Mouse (Mus musculus) kidney, embryonic 14.5 days (tissue): ENCODE data around the gene Smim26. TPM values are rescaled to one million over a fixed set of nuclear protein-coding genes. Genes with fewer than 3 reads are reported as not detected.
A peak's percentile ranks its signal among the peaks of the same experiment; 100 is the strongest.
"Not testable (repeated sequence)": the region's sequence is repeated elsewhere in the genome, so short reads cannot be mapped to it uniquely, and the experiment has no call there.

ENCODE experiments used
- ATAC-seq: fragments of 200-750 bp; cut with Nextera tagmentation; 2 replicates; pipeline ENCODE4 v1.8.0; 2017; ENCODE audit warnings: moderate number of reproducible peaks, mild to moderate bottlenecking, moderate TSS enrichment, moderate library complexity; ENCODE audit not compliant: low FRiP score, low TSS enrichment
- H3K27ac ChIP-seq: fragments of 300-500 bp; sonication (generic); 2 replicates; pipeline ENCODE4 v1.5.1; 2014; ENCODE audit warnings: low read depth, mild to moderate bottlenecking, low read length, moderate library complexity, mixed read lengths
- H3K27me3 ChIP-seq: fragments of 300-500 bp; sonication (generic); 2 replicates; pipeline ENCODE4 v1.6.1; 2014; ENCODE audit warnings: mild to moderate bottlenecking, low read length; ENCODE audit not compliant: control insufficient read depth, insufficient read depth
- H3K36me3 ChIP-seq: fragments of 300-500 bp; sonication (generic); 2 replicates; pipeline ENCODE4 v1.6.1; 2014; ENCODE audit warnings: low read length, mixed read lengths; ENCODE audit not compliant: control insufficient read depth, insufficient read depth
- H3K4me1 ChIP-seq: fragments of 300-500 bp; sonication (generic); 2 replicates; pipeline ENCODE4 v1.6.1; 2014; ENCODE audit warnings: low read length, mixed read lengths; ENCODE audit not compliant: control insufficient read depth, insufficient read depth
- H3K4me2 ChIP-seq: fragments of 300-500 bp; sonication (generic); replicated peaks from 2 replicates; pipeline ENCODE4 v1.6.1; 2014; ENCODE audit warnings: low read depth, mild to moderate bottlenecking, low read length
- H3K4me3 ChIP-seq: fragments of 300-500 bp; sonication (generic); 2 replicates; pipeline ENCODE4 v1.5.1; 2014; ENCODE audit warnings: mild to moderate bottlenecking, low read length
- H3K9ac ChIP-seq: fragments of 300-500 bp; sonication (generic); 2 replicates; pipeline ENCODE4 v1.6.1; 2014; ENCODE audit warnings: low read depth, mild to moderate bottlenecking, low read length, moderate library complexity
- H3K9me3 ChIP-seq: fragments of 300-500 bp; sonication (generic); 2 replicates; pipeline ENCODE4 v1.6.1; 2016; ENCODE audit warnings: low read length; ENCODE audit not compliant: control insufficient read depth
- WGBS: fragments of 180-500 bp; shearing (Covaris S2); extraction: QIAGEN DNeasy Blood & Tissue Kit; methylation state at CpG from one replicate; pipeline ENCODE4 v1.1.7; 2014; 5-methylcytosine and 5-hydroxymethylcytosine counted together
- polyA plus RNA-seq: library from polyadenylated mRNA; unstranded; fragments of >200 nt; fragmentation: Nextera tagmentation; extraction: Ambion mirVana; gene quantifications from 2 replicates; pipeline ENCODE4 v1.2.1, GENCODE M21; 2014

The Smim26 gene
- polyA plus RNA-seq, 1 experiment from 2014 or later: 41.8 TPM

DNA sequence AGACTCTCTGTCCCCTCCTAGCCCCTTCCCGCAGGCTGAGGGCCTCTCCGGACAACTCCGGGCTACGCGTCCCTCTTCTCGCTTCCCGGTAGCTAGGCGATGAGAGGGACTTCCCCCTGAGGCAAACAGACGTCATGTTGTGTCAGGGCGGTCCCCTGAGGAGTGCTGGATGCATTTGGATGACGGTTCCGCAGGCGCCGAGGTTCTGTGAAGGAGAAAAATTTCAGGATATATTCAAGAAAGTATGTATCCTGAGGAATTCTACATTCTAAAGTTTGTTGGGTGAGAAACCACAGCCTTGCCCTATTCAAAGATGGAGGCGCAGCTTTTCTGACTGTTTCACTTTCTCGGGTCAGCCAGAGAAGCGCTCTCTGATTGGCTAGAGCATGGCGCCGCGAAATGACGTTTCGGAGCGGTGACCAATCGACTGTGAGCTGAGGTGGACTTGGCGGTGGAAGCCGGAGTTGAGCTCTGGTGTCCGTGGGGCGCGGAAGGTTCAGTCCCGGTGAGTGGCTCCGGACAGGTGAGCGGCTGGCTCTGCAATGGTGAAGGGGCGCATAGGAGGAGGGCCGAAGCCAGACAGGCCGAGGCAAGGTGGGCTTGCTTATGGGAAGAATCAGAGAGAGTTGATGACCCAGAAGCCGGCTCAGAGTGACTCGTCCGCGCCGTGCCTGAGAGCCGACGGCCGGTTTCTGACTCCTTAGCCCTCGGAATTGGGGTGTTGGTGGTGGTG, 37.9 kb upstream of the Smim26 start, which contains the start of gene Sec23b:
Gene Sec23b (plus strand): TSS at position 410 of the 733 bp plus-strand sequence.
- no peaks in the 10 kb centered on the region for H3K9me3 ChIP-seq
- under 1% methylated on average over 44 of the region's 44 CpGs for WGBS
- peak within 1 kb of the TSS; percentile 71 for H3K4me2 ChIP-seq
- peaks cover 10% of the 10 kb centered on the region for H3K4me1 ChIP-seq
- peaks cover 6% of the 10 kb centered on the region; the same call in 1 of the 2 replicates for H3K36me3 ChIP-seq
- peak within 1 kb of the TSS; percentile 78 for H3K9ac ChIP-seq
- no peaks in the 10 kb centered on the region for H3K27me3 ChIP-seq
- peak within 1 kb of the TSS; percentile 85 for H3K4me3 ChIP-seq
- ATAC-seq: peak; percentile 98
- H3K27ac ChIP-seq: peak within 1 kb of the TSS; percentile 93

DNA sequence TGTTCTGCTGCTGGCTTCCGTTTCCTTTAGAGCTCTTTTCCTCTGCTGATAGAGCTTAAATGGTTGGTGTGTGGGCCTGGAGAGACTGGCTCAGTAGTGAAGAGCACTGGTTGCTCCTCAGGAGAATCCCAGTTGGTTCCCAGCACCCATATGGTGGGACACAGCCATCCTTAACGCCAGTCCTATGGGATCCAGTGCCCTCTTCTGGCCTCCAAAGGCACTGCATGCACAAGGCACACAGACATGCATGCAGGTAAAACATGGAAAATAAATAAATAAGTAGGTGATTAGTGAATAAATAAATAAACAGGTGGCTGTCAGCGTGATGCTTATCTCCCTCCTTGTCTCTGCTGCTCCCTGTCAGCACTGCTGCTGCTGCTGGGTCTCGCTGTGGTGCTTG, 5.1 kb upstream of the Smim26 start:
- no peaks in the 10 kb centered on the region for H3K27me3 ChIP-seq
- H3K9me3 ChIP-seq: no peaks in the 10 kb centered on the region
- H3K36me3 ChIP-seq: peaks cover 52% of the 10 kb centered on the region
- 74% methylated on average over 4 of the region's 4 CpGs for WGBS
- no peak overlapping the region for H3K9ac ChIP-seq
- no peak overlapping the region for H3K4me3 ChIP-seq
- no peak overlapping the region for H3K4me2 ChIP-seq
- no peak for ATAC-seq
- H3K27ac ChIP-seq: no peak overlapping the region
- no peaks in the 10 kb centered on the region for H3K4me1 ChIP-seq

DNA sequence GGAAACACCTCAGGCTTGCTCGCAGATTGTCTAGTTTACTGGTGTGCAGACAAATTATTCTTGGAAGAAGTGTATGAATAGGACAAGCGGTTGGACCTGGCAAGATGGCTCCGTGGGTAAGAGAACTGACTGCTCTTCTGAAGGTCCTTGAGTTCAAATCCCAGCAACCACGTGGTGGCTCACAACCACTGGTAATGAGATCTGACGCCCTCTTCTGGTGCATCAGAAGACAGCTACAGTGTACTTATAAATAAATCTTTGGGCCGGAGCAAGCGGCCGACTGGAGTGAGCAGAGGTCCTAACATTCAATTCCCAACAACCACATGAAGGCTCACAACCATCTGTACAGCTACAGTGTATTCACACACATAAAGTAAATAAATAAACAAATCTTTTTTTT, 818 bp upstream of the Smim26 start:
- H3K4me1 ChIP-seq, H3K27ac ChIP-seq, H3K9me3 ChIP-seq, ATAC-seq, H3K4me3 ChIP-seq, H3K4me2 ChIP-seq, H3K27me3 ChIP-seq, H3K9ac ChIP-seq: not testable (repeated sequence)
- peaks cover 16% of the 10 kb centered on the region for H3K36me3 ChIP-seq
- WGBS: 69% methylated on average over 8 of the region's 8 CpGs

DNA sequence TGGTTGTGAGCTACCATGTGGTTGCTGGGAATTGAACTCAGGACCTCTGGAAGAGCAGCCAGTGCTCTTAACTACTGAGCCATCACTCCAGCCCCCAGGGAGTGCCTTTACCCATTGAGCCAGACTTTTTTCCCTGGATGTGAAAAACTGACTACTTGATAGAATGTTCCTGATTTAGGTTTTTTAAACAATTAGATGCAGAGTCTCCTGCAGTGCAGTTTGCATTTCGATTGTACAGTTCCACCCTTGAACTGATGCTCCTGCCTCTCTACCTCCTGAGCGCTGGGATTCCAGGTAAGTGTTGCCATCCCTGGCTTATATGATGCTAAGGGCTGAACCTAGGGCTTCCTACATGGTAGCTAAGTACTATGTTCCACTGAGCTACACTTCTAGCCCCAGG, 4.2 kb downstream of the Smim26 start:
- Histone ChIP-seq H3K4me2 (no peak overlapping the region), H3K9ac (no peak overlapping the region), H3K36me3 (peaks cover 4% of the 10 kb centered on the region), H3K4me3 (no peak overlapping the region), H3K27me3 (no peaks in the 10 kb centered on the region), H3K9me3 (no peaks in the 10 kb centered on the region), H3K27ac (no peak overlapping the region), H3K4me1 (no peaks in the 10 kb centered on the region)
- 78% methylated on average over 2 of the region's 2 CpGs for WGBS
- ATAC-seq: no peak

DNA sequence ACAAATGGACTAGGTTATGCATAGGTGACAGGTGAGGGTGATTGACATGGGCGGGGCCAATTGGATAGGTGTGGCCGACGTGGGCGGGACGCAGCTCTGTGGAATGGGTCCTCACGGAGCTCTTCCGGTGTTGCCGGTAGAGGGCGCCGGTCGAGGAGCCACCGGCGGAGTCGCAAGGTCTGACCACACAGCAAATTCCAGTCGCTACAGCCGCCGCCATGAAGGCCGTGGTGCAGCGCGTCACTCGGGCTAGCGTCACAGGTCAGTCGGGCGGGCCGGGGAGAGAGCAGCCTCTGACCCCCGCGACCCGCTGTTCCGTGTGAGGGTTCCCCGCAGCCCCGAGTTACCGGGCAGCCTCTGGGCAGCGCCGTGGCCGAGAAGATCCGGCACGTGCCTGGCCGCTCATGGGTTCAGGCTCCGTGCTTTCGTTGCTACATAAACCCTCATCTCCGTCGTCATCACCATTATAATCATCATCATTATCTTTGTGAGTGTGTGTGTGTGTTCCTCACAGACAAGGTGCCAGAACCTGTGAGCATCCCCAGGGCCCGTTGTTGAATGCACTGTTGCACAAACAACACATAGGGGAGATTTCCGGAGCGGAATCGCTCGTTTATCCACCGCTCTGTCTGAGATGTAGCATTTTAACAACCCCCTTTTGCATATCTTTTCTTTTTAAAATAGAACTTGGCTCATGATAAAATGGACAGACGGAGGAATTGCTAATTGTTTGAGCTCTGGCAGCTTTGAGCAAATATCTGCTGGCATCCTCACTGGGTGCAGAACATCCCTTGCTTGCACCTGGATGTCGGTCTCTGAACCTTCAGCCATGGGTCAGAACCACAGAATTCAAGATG, 6.2 kb downstream of the Smim26 start, which contains the start of gene Dtd1:
Gene Dtd1 (plus strand): TSS at position 67 of the 857 bp plus-strand sequence.
- Histone ChIP-seq H3K36me3 (peaks cover 4% of the 10 kb centered on the region), H3K27ac (peak within 1 kb of the TSS; percentile 38; the same call in 1 of the 2 replicates), H3K4me1 (no peaks in the 10 kb centered on the region), H3K9me3 (no peaks in the 10 kb centered on the region), H3K4me3 (peak within 1 kb of the TSS; percentile 67), H3K9ac (peak within 1 kb of the TSS; percentile 82), H3K4me2 (peak within 1 kb of the TSS; percentile 67), H3K27me3 (no peaks in the 10 kb centered on the region)
- 3% methylated on average over 50 of the region's 50 CpGs for WGBS
- peak; percentile 98 for ATAC-seq

DNA sequence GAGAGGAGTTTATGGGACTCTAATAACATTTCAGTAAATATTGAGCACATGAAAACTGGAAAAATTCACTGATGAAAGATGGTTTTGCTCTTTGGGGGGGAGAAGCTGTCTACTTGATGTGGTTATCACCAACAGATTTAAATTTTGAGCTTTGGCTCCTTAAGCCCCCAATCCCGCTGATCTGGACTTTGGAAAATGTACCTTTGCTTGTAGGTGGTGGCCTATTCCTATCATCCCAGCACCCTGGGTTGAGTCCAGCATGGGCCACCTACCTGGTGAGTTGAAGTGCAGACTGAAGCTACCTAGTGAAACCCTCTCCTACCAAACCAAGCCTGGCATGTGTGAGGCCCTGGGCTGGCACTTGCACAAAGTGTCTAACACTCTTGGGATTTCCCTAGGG, 7.7 kb downstream of the Smim26 start:
- Histone ChIP-seq H3K4me1 (no peaks in the 10 kb centered on the region), H3K27ac (no peak overlapping the region), H3K4me3 (no peak overlapping the region), H3K4me2 (no peak overlapping the region), H3K9ac (no peak overlapping the region), H3K36me3 (no peaks in the 10 kb centered on the region), H3K27me3 (no peaks in the 10 kb centered on the region), H3K9me3 (no peaks in the 10 kb centered on the region)
- 96% methylated on average over 1 of the region's 1 CpGs for WGBS
- no peak for ATAC-seq

DNA sequence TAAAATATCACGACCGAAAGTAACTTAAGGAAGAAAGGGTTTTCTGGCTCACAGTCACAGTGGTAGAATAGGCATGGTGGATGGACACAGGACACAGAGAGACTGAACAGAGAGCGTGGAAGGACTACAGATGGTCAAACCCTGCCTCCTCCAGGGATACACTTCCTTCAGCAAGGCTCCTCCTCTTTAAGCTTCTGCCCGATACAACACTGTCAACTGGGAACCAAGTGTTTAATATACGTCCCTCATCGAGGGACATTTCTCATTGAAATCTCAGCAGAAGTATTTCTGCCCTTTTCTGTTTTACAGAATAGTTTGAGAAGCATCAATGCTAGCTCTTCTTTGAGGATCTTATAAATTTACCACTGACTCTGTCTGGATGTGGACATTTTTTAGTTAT, 20.1 kb downstream of the Smim26 start:
- Histone ChIP-seq H3K27me3 (no peaks in the 10 kb centered on the region), H3K9ac (no peak overlapping the region), H3K4me1 (no peaks in the 10 kb centered on the region), H3K4me2 (no peak overlapping the region), H3K27ac (no peak overlapping the region), H3K4me3 (no peak overlapping the region), H3K36me3 (no peaks in the 10 kb centered on the region), H3K9me3 (no peaks in the 10 kb centered on the region)
- 89% methylated on average over 6 of the region's 6 CpGs for WGBS
- ATAC-seq: no peak

DNA sequence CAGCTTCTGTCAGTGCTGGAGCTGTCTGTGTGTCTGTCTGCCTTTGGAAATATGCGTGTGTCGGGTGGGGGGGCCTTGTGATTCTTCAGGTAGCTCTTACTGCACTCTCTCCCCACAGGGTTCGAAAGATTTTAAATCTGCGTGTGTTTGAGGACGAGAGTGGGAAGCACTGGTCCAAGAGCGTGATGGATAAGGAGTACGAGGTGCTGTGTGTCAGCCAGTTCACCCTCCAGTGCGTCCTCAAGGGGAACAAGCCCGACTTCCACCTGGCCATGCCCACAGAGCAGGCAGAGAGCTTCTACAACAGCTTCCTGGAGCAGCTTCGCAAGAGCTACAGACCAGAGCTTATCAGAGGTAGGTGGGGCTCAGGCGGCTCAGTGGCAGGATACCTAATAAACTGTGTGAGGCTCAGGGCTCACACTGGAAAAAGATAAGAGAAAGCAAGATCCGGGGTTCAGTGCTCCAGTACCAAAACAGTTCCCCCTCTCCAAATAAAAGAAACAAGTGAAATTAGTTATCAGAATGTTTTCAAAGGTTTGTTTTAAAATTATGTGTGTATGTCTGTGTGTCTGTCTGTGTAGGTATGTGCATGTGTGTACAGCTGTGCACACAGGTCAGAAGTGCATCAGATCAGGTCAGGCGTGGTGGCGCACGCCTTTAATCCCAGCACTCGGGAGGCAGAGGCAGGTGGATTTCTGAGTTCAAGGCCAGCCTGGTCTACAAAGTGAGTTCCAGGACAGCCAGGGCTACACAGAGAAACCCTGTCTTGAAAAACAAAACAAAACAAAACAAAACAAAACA, 23.4 kb downstream of the Smim26 start:
- Histone ChIP-seq H3K4me1 (no peaks in the 10 kb centered on the region), H3K4me3 (no peak overlapping the region), H3K27me3 (no peaks in the 10 kb centered on the region), H3K27ac (no peak overlapping the region), H3K9me3 (no peaks in the 10 kb centered on the region), H3K4me2 (no peak overlapping the region), H3K9ac (no peak overlapping the region), H3K36me3 (no peaks in the 10 kb centered on the region)
- no peak for ATAC-seq
- 89% methylated on average over 16 of the region's 16 CpGs for WGBS
